Mouse (Mus musculus): ENCODE measurements around the gene Tigd3. TPM values are rescaled to one million over a fixed set of nuclear protein-coding genes. Genes with fewer than 3 reads are reported as not detected.

Gene Tigd3
- polyA plus RNA-seq, 1 experiment from 2014 or later, result 16.4 TPM

DNA sequence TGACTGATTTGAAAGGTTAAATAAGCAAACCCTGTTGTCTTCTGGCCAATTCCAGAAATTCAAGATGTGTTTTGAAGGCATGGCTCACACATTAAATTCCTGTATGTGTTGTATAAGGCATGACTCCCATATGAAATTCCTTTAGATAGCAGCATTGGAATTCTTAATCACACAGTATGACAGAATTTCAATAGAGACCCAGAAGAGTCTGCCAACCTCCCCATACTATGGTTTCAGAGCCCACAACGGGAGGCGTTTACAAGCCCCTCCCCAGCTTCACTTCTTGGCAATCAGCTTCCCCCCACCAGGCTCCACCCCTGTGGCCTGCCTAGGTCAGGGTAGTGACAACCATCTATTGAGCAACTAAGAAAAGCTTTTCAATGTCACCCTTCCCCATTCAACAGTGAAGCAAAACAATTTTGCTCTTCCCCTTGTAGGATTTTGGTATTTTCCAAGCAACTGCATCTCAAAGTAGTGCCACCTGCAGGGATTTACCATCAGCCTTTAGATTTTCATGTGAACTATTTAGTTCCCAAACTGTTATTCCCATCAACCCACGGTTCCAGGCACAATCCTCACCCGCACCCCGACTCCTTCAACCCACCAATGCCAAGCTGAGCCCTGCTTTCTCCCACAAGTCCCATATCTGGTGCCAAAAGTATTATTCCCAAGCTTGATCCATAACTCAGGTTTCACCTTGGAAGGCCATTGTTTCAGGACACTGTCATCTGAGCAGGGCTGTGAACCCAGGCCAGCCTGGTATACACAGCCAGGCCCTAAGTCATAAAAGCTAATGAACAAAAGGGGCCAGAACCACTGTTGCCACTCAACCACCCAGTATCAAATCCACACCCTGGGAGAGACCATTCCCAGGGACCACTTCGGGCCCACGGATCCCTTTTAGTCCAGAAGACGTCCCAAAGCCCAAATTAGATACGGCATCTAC, 50.9 kb downstream of the Tigd3 start:
- Histone ChIP-seq H3K9ac (no peak overlapping the region), H3K9me3 (no peaks in the 10 kb centered on the region), H3K36me3 (replicated peaks) (no peaks in the 10 kb centered on the region), H3K27me3 (replicated peaks) (no peaks in the 10 kb centered on the region), H3K4me1 (peaks cover 58% of the 10 kb centered on the region), H3K4me3 (no peak overlapping the region), H3K27ac (0 out of 2 replicates have a peak overlapping the region, but pooled peaks have one; percentile 18), H3K4me2 (no peak overlapping the region)
- 67% methylated on average over 9 of the region's 9 CpGs for WGBS
- ATAC-seq (replicated peaks), result no peak

DNA sequence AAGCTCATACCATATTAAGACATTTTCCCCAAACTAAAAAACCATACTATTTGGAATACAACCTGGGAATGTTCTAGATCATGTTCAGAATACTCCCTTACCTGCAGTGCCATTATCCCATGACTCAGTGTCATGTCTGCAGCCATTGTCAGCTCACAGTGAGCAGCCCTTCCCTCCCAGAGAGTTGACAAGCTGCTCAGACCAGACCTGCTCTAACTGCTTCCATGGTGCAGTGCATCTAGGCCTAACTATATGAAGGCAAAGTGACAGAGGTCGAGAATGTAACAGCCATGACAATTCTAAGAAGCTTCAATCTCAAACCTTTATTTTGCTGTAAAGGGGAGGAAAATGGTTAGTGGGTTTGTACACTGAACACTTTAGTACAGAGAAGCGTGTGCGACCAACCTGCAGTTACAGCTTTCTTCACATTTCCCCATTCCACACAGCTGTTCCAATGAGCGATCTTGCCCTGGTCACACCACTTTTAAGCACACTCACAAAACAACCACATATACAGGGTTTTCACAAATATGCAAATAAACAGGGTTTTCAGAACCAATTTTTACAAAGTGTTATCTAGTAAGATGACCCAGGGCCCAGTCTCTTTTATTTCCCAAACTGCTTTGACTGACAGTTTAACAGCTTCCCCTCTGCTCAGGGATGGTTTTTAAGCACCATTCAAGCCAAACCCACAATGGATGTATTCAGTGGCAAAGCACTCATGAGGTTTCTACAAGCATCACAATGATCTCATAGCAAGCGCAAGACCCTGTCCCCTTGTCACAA, 51.8 kb downstream of the Tigd3 start:
- no peak overlapping the region for H3K9ac ChIP-seq
- H3K27me3 ChIP-seq (replicated peaks), result no peaks in the 10 kb centered on the region
- ATAC-seq (replicated peaks), result no peak
- no peaks in the 10 kb centered on the region for H3K9me3 ChIP-seq
- no peaks in the 10 kb centered on the region for H3K36me3 ChIP-seq (replicated peaks)
- H3K4me3 ChIP-seq, result no peak overlapping the region
- 64% methylated on average over 5 of the region's 5 CpGs for WGBS
- H3K4me2 ChIP-seq, result no peak overlapping the region
- H3K27ac ChIP-seq, result 0 out of 2 replicates have a peak overlapping the region, but pooled peaks have one; percentile 18
- H3K4me1 ChIP-seq, result peaks cover 49% of the 10 kb centered on the region

DNA sequence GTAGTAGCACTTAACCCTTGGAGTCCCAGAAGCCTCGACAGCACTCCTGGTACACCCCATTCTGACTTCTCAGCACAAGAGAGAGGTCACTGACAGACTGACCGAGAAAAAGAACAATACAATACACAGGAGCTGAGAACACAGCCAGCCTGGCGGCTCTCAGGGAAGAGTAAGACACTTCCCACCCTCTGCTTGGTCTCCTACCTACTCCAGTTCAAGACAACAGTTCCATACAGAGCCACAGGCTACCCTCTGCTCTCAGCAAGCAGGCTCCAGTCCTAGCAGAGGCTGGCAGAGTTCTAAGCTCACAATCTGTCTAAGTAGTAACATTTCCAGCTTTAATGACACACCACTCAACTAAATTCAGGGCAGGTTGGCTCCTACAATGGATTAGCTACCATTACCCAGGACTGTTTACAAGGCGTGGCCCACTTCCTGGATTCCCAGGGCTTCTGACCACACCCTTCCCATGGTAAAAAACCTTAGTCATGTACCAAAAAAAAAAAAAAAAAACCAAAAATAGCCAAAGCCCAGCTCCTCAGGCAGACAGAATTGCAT, 52.5 kb downstream of the Tigd3 start:
- H3K9ac ChIP-seq, result no peak overlapping the region
- ATAC-seq (replicated peaks), result no peak
- 70% methylated on average over 4 of the region's 4 CpGs for WGBS
- H3K27ac ChIP-seq, result no peak overlapping the region
- H3K36me3 ChIP-seq (replicated peaks), result no peaks in the 10 kb centered on the region
- H3K4me3 ChIP-seq, result no peak overlapping the region
- no peak overlapping the region for H3K4me2 ChIP-seq
- H3K27me3 ChIP-seq (replicated peaks), result no peaks in the 10 kb centered on the region
- peaks cover 42% of the 10 kb centered on the region for H3K4me1 ChIP-seq
- no peaks in the 10 kb centered on the region for H3K9me3 ChIP-seq

Other genes with a start within 250 kb of the Tigd3 start
- 17.1 and 19.6 TPM in 2 replicates for gene Sipa1, start 230.4 kb downstream of the Tigd3 start, polyA plus RNA-seq (2015; fragmentation: Nextera tagmentation; extraction: Ambion mirVana)
- gene Map3k11, start 205.4 kb downstream of the Tigd3 start, polyA plus RNA-seq (2015; fragmentation: Nextera tagmentation; extraction: Ambion mirVana), result 12.5 and 14.0 TPM in 2 replicates
- 29.2 TPM in 2 replicates for gene Pcnx3, start 205.2 kb downstream of the Tigd3 start, polyA plus RNA-seq (2015; fragmentation: Nextera tagmentation; extraction: Ambion mirVana)
- 0.19 and 0.28 TPM in 2 replicates for gene Kcnk7, start 189.8 kb downstream of the Tigd3 start, polyA plus RNA-seq (2015; fragmentation: Nextera tagmentation; extraction: Ambion mirVana)
- gene Ehbp1l1, start 167.8 kb downstream of the Tigd3 start, polyA plus RNA-seq (2015; fragmentation: Nextera tagmentation; extraction: Ambion mirVana), result 23.7 and 25.5 TPM in 2 replicates
- gene Fam89b, start 164.5 kb downstream of the Tigd3 start, polyA plus RNA-seq (2015; fragmentation: Nextera tagmentation; extraction: Ambion mirVana), result 158 and 165 TPM in 2 replicates
- 8.2 and 12.6 TPM in 2 replicates for gene Ltbp3, start 153.2 kb downstream of the Tigd3 start, polyA plus RNA-seq (2015; fragmentation: Nextera tagmentation; extraction: Ambion mirVana)
- 87.6 and 94.7 TPM in 2 replicates for gene Scyl1, start 122.7 kb downstream of the Tigd3 start, polyA plus RNA-seq (2015; fragmentation: Nextera tagmentation; extraction: Ambion mirVana)
- gene Frmd8, start 18.9 kb downstream of the Tigd3 start, polyA plus RNA-seq (2015; fragmentation: Nextera tagmentation; extraction: Ambion mirVana), result 16.1 and 19.2 TPM in 2 replicates
- gene Slc25a45, start 16.3 kb downstream of the Tigd3 start, polyA plus RNA-seq (2015; fragmentation: Nextera tagmentation; extraction: Ambion mirVana), result 2.0 and 2.9 TPM in 2 replicates
- gene Dpf2, start 18.9 kb upstream of the Tigd3 start, polyA plus RNA-seq (2015; fragmentation: Nextera tagmentation; extraction: Ambion mirVana), result 122 and 130 TPM in 2 replicates
- 16.3 and 16.7 TPM in 2 replicates for gene Cdc42ep2, start 30.7 kb upstream of the Tigd3 start, polyA plus RNA-seq (2015; fragmentation: Nextera tagmentation; extraction: Ambion mirVana)
- gene Pola2, start 70.1 kb upstream of the Tigd3 start, polyA plus RNA-seq (2015; fragmentation: Nextera tagmentation; extraction: Ambion mirVana), result 25.3 and 25.4 TPM in 2 replicates
- gene Slc22a20, start 92.0 kb upstream of the Tigd3 start, polyA plus RNA-seq (2015; fragmentation: Nextera tagmentation; extraction: Ambion mirVana), result not detected in 2 replicates
- gene Capn1, start 121.7 kb upstream of the Tigd3 start, polyA plus RNA-seq (2015; fragmentation: Nextera tagmentation; extraction: Ambion mirVana), result 2.9 and 3.3 TPM in 2 replicates
- 36.8 and 39.3 TPM in 2 replicates for gene Syvn1, start 152.4 kb upstream of the Tigd3 start, polyA plus RNA-seq (2015; fragmentation: Nextera tagmentation; extraction: Ambion mirVana)
- gene Mrpl49, start 163.6 kb upstream of the Tigd3 start, polyA plus RNA-seq (2015; fragmentation: Nextera tagmentation; extraction: Ambion mirVana), result 62.5 and 65.1 TPM in 2 replicates
- gene Fau, start 163.7 kb upstream of the Tigd3 start, polyA plus RNA-seq (2015; fragmentation: Nextera tagmentation; extraction: Ambion mirVana), result 459 and 483 TPM in 2 replicates
- 30.8 and 34.7 TPM in 2 replicates for gene Znhit2, start 167.0 kb upstream of the Tigd3 start, polyA plus RNA-seq (2015; fragmentation: Nextera tagmentation; extraction: Ambion mirVana)
- gene Tm7sf2, start 174.2 kb upstream of the Tigd3 start, polyA plus RNA-seq (2015; fragmentation: Nextera tagmentation; extraction: Ambion mirVana), result 51.3 and 53.8 TPM in 2 replicates
- 100.0 and 102 TPM in 2 replicates for gene Vps51, start 183.1 kb upstream of the Tigd3 start, polyA plus RNA-seq (2015; fragmentation: Nextera tagmentation; extraction: Ambion mirVana)
- not detected in 2 replicates for gene Tmem262, start 185.9 kb upstream of the Tigd3 start, polyA plus RNA-seq (2015; fragmentation: Nextera tagmentation; extraction: Ambion mirVana)
- gene Gm28374, start 188.1 kb upstream of the Tigd3 start, polyA plus RNA-seq (2015; fragmentation: Nextera tagmentation; extraction: Ambion mirVana), result 1.3 and 1.5 TPM in 2 replicates
- gene Zfpl1, start 190.8 kb upstream of the Tigd3 start, polyA plus RNA-seq (2015; fragmentation: Nextera tagmentation; extraction: Ambion mirVana), result 86.8 and 87.6 TPM in 2 replicates
- gene Cdca5, start 190.8 kb upstream of the Tigd3 start, polyA plus RNA-seq (2015; fragmentation: Nextera tagmentation; extraction: Ambion mirVana), result 5.1 and 7.2 TPM in 2 replicates
- gene AC131692.1, start 200.3 kb upstream of the Tigd3 start, polyA plus RNA-seq (2015; fragmentation: Nextera tagmentation; extraction: Ambion mirVana), result not detected in 2 replicates
- 0.41 and 0.53 TPM in 2 replicates for gene Naaladl1, start 211.6 kb upstream of the Tigd3 start, polyA plus RNA-seq (2015; fragmentation: Nextera tagmentation; extraction: Ambion mirVana)
- gene Sac3d1, start 224.5 kb upstream of the Tigd3 start, polyA plus RNA-seq (2015; fragmentation: Nextera tagmentation; extraction: Ambion mirVana), result 48.3 and 51.2 TPM in 2 replicates
- gene Snx15, start 234.2 kb upstream of the Tigd3 start, polyA plus RNA-seq (2015; fragmentation: Nextera tagmentation; extraction: Ambion mirVana), result 59.1 and 65.6 TPM in 2 replicates
- 0.20 TPM in 1 of 2 replicates, not detected in the other for gene Batf2, start 246.8 kb upstream of the Tigd3 start, polyA plus RNA-seq (2015; fragmentation: Nextera tagmentation; extraction: Ambion mirVana)
- 146 and 150 TPM in 2 replicates for gene Arl2, start 247.4 kb upstream of the Tigd3 start, polyA plus RNA-seq (2015; fragmentation: Nextera tagmentation; extraction: Ambion mirVana)

All from midbrain, embryonic 15.5 days (tissue).